Mouse (Mus musculus) spleen, adult 2 months (tissue): ENCODE measurements around the gene Lypd8.

ENCODE experiments used
- CTCF ChIP-seq: fragments of 200-500 bp; IDR thresholded peaks from 2 replicates; pipeline ENCODE4 v1.5.1; 2011; ENCODE audit warnings: mild to moderate bottlenecking, inconsistent platforms; ENCODE audit not compliant: insufficient read depth, insufficient read length, insufficient replicate concordance; ENCODE audit errors: extremely low read depth
- POLR2A ChIP-seq: fragments of 200-500 bp; IDR thresholded peaks from 2 replicates; pipeline ENCODE4 v1.6.1; 2011; ENCODE audit warnings: low read depth, low read length, inconsistent platforms

DNA sequence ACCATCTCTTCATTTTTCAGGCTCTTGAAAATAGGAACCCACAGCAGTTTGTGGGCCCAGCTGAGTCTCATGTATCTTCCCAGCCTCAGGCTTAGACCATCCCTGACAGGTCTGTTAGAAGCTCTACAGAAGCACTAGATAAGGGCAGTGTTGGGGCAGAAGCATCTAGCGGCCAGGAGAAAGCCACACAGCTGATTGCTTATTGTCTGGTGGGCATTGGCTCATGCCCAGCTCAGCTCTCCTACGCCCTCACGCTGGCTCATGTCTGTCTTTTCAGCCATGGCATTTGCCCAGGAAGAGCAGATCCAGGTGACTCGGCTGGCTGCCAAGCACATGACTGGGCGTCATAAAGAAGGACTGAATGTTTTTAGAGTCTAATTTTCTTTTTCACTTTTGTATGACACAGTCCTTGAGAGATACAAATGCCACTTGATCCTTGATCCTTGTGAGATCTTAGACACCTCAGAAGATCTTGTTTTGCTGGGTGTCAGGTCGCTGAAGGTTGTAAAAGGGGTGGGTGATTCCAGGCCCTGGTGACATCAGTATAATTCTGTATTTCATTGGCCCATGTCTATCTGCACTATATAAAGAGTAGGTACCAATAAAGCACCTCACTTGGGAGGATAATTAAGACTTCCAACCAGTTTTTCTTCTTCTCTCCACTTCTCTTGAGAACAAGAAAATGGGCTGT lies 20.9 kb upstream of the Lypd8 start:
- TF ChIP-seq CTCF: no peak
- no peak for TF ChIP-seq POLR2A
